Mouse (Mus musculus): Measurements from ENCODE around the gene Dusp12. TPM values are rescaled to one million over a fixed set of nuclear protein-coding genes. Genes with fewer than 3 reads are reported as not detected.

The Dusp12 gene
- polyA plus RNA-seq, 1 experiment from 2014 or later = 40.5 TPM

DNA sequence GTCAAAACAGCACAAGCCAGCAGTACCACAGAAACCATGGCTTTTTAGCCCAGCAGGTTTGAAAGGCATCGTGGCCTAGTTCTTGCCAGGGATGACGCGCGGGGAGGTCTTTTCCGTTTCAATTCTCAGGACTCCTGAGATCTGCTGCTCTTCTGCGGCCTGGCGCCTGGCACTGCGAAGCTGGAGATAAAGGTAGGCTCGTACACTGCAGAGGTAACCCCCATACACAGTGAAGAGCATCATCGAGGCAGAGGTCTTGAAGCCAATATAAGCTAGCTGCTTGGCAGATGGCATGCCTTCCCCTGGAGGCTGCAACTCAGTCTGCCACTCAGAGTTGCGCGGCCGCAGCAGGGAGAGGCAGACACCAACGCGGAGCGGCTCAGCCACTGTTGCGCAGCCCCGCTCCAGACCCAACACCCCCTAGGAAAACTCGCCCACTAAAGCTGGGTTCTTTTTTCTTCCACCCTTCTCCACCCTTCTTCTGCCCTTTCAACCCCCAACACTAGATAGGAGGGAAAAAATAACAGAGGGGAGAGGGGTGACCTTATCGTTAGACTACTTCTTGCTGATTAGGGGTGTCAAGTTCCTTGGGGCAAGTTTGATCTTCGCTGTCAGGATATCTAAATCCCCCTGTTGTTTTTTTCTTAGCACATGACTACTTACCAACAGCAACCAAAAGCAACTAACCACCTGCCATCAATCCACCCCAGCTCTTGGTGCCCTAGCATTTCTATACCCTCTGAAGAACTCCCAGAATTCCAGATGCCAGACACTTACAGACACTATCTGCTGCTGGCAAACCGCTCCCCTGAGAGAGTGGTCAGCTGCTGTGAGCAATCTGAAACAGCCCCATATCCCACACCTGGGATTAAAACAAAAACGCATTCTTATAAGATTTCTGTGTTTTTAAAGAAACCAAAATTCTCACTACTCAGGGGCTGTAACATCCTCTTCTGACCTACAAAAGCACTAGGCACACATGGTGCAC is 34.4 kb downstream of the Dusp12 start:
- Histone ChIP-seq H3K27me3 (ENCODE audit: insufficient read depth, low read length) (no peaks in the 10 kb centered on the region), H3K4me3 (ENCODE audit: low read length) (no peak overlapping the region), H3K36me3 (ENCODE audit: insufficient read depth, low read length) (peaks cover 12% of the 10 kb centered on the region; the same call in 1 of the 2 replicates), H3K27ac (ENCODE audit: low read length) (no peak overlapping the region), H3K9me3 (ENCODE audit: low read length) (no peaks in the 10 kb centered on the region), H3K4me2 (replicated peaks; ENCODE audit: low read depth, low read length) (no peak overlapping the region), H3K9ac (replicated peaks; ENCODE audit: low read length) (no peak overlapping the region), H3K4me1 (ENCODE audit: insufficient read depth, low read length) (no peaks in the 10 kb centered on the region)
- no peak for ATAC-seq (ENCODE audit: low FRiP score, low TSS enrichment)
- 87% methylated on average over 23 of the region's 23 CpGs for WGBS

DNA sequence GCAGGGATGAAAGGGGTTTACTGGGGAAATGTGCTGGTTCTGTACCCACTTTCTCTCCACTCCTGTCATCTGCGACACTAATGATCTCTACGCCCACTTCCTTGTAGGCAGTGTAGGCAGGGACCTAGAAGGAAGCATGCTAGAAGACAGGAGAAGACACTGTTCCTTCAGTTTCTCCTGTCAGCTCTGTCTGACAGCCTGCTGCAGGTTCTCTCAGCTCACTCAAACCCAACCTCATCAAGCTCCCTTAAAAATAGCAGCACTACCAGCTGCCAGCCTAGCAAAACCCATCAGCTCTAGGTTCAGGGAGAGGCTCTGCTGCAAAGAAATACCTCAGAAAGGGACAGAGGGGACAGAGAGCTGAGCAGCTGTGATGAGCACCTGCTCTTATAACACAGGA is 35.3 kb downstream of the Dusp12 start:
- Histone ChIP-seq H3K4me3 (ENCODE audit: low read length) (no peak overlapping the region), H3K27me3 (ENCODE audit: insufficient read depth, low read length) (no peaks in the 10 kb centered on the region), H3K4me1 (ENCODE audit: insufficient read depth, low read length) (no peaks in the 10 kb centered on the region), H3K27ac (ENCODE audit: low read length) (no peak overlapping the region), H3K36me3 (ENCODE audit: insufficient read depth, low read length) (peaks cover 12% of the 10 kb centered on the region; the same call in 1 of the 2 replicates), H3K4me2 (replicated peaks; ENCODE audit: low read depth, low read length) (no peak overlapping the region), H3K9ac (replicated peaks; ENCODE audit: low read length) (no peak overlapping the region), H3K9me3 (ENCODE audit: low read length) (no peaks in the 10 kb centered on the region)
- 92% methylated on average over 2 of the region's 2 CpGs for WGBS
- no peak for ATAC-seq (ENCODE audit: low FRiP score, low TSS enrichment)

DNA sequence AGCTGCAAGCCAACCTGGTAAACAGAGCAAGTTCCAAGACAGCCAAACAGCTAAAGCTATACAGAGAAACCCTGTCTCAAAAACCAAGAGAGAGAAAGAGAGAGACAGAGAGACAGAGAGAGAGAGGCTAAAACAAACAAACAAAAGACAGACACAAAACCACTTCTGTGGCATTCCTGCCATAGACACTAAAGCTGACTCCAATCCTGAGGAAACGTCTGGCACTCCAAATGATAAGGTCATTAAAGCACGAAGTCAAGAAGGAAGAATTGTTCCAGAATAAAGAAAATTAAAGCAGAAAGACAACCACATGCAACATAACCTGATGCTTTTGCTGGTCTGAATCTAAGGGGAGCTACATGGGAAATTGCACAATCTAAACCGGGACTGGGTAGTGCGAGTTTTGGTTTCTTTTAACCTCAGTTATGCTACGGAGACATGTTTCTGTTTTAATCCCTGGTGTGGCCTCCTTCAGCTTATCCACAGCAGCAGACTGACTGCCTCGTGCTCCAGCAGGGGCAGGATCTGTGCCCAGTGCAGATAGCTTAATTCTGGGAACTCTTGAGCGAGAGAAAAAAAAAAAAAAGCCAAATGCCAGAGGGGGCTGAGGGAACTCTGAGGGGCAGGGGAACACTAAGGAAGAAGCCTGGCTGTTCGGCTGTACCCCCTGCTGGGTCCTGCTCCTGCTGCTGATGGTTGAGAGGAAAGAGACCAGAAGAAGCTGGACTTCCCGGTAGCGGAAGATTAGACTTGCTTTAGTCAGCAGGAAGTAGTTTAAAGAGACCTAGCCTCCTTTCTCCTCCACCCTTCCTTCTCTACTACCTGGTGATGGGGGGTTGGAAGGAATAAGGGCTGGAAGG is 39.7 kb downstream of the Dusp12 start:
- Histone ChIP-seq H3K27me3 (ENCODE audit: insufficient read depth, low read length) (no peaks in the 10 kb centered on the region), H3K4me1 (ENCODE audit: insufficient read depth, low read length) (no peaks in the 10 kb centered on the region), H3K4me2 (replicated peaks; ENCODE audit: low read depth, low read length) (no peak overlapping the region), H3K9me3 (ENCODE audit: low read length) (no peaks in the 10 kb centered on the region), H3K27ac (ENCODE audit: low read length) (no peak overlapping the region), H3K9ac (replicated peaks; ENCODE audit: low read length) (no peak overlapping the region), H3K4me3 (ENCODE audit: low read length) (no peak overlapping the region), H3K36me3 (ENCODE audit: insufficient read depth, low read length) (peaks cover 8% of the 10 kb centered on the region; the same call in 1 of the 2 replicates)
- WGBS = 59% methylated on average over 10 of the region's 10 CpGs
- ATAC-seq (ENCODE audit: low FRiP score, low TSS enrichment) = no peak

DNA sequence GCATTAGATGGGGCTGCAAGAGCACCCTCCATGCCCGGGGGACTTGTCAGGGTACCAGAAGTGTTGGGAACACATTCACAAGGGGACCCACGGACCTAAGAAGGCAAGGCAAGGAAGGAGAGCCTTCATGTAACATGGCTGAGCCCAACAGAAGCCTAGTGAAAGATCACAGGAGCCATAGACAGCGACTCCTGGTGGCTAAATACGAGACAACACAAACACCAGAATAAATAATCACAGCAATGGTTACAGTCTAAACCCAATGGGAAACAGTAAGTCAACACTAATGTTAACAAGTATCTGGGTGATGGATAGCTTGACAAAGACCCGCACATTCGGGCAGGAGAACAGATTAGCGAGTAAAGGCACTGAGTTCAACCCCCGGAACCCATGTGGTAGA is 41.0 kb downstream of the Dusp12 start:
- 57% methylated on average over 8 of the region's 8 CpGs for WGBS
- ATAC-seq (ENCODE audit: low FRiP score, low TSS enrichment) = no peak
- H3K27ac ChIP-seq (ENCODE audit: low read length) = no peak overlapping the region
- peaks cover 8% of the 10 kb centered on the region; the same call in 1 of the 2 replicates for H3K36me3 ChIP-seq (ENCODE audit: insufficient read depth, low read length)
- H3K4me3 ChIP-seq (ENCODE audit: low read length) = no peak overlapping the region
- H3K4me2 ChIP-seq (replicated peaks; ENCODE audit: low read depth, low read length) = no peak overlapping the region
- no peak overlapping the region for H3K9ac ChIP-seq (replicated peaks; ENCODE audit: low read length)
- H3K4me1 ChIP-seq (ENCODE audit: insufficient read depth, low read length) = no peaks in the 10 kb centered on the region
- no peaks in the 10 kb centered on the region for H3K27me3 ChIP-seq (ENCODE audit: insufficient read depth, low read length)
- no peaks in the 10 kb centered on the region for H3K9me3 ChIP-seq (ENCODE audit: low read length)

DNA sequence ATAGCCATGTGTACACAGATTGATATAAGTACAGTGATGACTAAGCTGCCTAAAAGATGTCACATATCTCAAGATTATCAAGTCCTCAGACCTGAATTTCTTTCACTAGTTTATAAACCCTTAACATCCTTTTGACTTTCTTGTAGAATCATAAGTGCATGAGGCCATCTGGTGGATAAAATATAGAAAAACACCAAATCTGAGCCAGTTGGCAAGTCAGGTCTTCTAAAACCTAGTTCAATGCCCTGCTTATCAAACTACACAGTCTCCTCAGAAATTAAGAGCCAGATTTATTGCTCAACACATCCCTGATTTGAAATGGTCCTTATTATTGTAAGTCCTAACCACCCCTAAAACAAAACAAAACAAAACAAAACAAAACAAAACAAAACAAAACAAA is 45.7 kb downstream of the Dusp12 start:
- H3K4me1 ChIP-seq (ENCODE audit: insufficient read depth, low read length) = no peaks in the 10 kb centered on the region
- H3K36me3 ChIP-seq (ENCODE audit: insufficient read depth, low read length) = 0 out of 2 replicates have a peak, but pooled peaks cover 6% of the 10 kb centered on the region
- H3K4me2 ChIP-seq (replicated peaks; ENCODE audit: low read depth, low read length) = no peak overlapping the region
- no peak for ATAC-seq (ENCODE audit: low FRiP score, low TSS enrichment)
- H3K9me3 ChIP-seq (ENCODE audit: low read length) = no peaks in the 10 kb centered on the region
- H3K9ac ChIP-seq (replicated peaks; ENCODE audit: low read length) = no peak overlapping the region
- no peaks in the 10 kb centered on the region for H3K27me3 ChIP-seq (ENCODE audit: insufficient read depth, low read length)
- H3K4me3 ChIP-seq (ENCODE audit: low read length) = no peak overlapping the region
- H3K27ac ChIP-seq (ENCODE audit: low read length) = no peak overlapping the region

DNA sequence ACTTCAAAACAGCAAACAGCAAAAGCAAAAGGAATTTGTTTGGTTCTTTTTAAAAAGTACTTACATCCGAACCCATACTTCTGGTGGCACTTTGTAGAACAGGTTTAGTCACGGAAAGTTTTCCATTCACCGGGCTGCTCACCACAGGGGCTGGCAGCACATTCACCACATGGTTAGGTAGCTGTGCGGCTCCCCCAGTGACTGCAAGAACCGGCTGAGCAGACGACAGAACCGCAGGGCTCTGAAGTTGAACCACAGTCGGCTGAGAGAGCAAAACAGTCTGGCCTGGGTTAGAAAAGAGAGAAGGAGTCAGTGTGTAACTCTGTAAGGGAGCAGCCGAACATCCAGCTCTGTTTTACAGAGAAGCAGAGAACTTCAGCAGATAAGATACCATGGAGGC is 50.6 kb downstream of the Dusp12 start:
- no peak overlapping the region for H3K4me3 ChIP-seq (ENCODE audit: low read length)
- H3K4me1 ChIP-seq (ENCODE audit: insufficient read depth, low read length) = no peaks in the 10 kb centered on the region
- no peak for ATAC-seq (ENCODE audit: low FRiP score, low TSS enrichment)
- no peak overlapping the region for H3K4me2 ChIP-seq (replicated peaks; ENCODE audit: low read depth, low read length)
- H3K9me3 ChIP-seq (ENCODE audit: low read length) = no peaks in the 10 kb centered on the region
- no peak overlapping the region for H3K27ac ChIP-seq (ENCODE audit: low read length)
- no peak overlapping the region for H3K9ac ChIP-seq (replicated peaks; ENCODE audit: low read length)
- WGBS = 82% methylated on average over 9 of the region's 9 CpGs
- no peaks in the 10 kb centered on the region for H3K27me3 ChIP-seq (ENCODE audit: insufficient read depth, low read length)
- peaks cover 6% of the 10 kb centered on the region; the same call in 1 of the 2 replicates for H3K36me3 ChIP-seq (ENCODE audit: insufficient read depth, low read length)

DNA sequence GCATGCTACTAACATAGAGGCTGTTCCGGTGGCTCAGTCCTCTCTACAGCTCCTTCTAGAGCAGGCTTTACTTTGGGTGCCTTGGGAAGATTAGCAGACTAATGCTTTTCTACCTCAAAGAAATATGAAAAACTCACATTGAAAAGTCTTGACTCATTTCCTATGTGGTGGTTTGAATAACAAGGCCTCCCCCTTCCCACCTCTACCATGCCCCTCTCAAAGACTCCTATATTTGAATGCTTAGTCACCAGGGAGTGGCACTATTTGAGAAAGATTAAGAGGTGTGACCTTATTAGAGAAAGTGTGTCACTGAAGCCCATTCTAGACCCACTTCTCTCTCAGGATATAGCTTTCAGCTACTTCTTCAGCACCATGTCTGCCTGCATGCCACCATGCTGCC is 55.6 kb downstream of the Dusp12 start:
- ATAC-seq (ENCODE audit: low FRiP score, low TSS enrichment) = no peak
- no peaks in the 10 kb centered on the region for H3K4me1 ChIP-seq (ENCODE audit: insufficient read depth, low read length)

DNA sequence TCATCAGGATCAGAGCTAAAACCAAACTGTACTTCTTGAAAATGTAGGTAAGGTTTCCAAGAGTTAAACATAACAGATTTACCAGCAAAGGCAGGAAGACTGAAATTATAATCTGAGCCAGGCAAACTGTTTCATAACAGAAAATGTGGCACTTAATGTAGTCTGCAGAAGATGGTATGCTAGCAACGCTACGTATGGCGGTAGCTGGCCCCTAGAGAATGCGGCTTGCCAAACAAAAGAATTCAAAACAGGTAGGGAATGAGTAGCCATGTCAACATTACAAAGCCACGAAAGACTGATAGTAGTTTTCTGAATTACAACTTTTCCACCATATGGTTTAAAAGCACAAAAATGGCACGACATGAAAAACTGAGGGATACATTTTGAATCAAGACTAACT is 56.0 kb downstream of the Dusp12 start:
- no peak overlapping the region for H3K9ac ChIP-seq (replicated peaks; ENCODE audit: low read length)
- 91% methylated on average over 6 of the region's 6 CpGs for WGBS
- no peak for ATAC-seq (ENCODE audit: low FRiP score, low TSS enrichment)
- H3K4me3 ChIP-seq (ENCODE audit: low read length) = no peak overlapping the region
- H3K27me3 ChIP-seq (ENCODE audit: insufficient read depth, low read length) = no peaks in the 10 kb centered on the region
- no peaks in the 10 kb centered on the region for H3K4me1 ChIP-seq (ENCODE audit: insufficient read depth, low read length)
- no peaks in the 10 kb centered on the region for H3K9me3 ChIP-seq (ENCODE audit: low read length)
- H3K36me3 ChIP-seq (ENCODE audit: insufficient read depth, low read length) = peaks cover 4% of the 10 kb centered on the region; the same call in 1 of the 2 replicates
- no peak overlapping the region for H3K27ac ChIP-seq (ENCODE audit: low read length)
- H3K4me2 ChIP-seq (replicated peaks; ENCODE audit: low read depth, low read length) = no peak overlapping the region

More for the DNA sequence above, 55.6 kb downstream of the Dusp12 start:
- no peaks in the 10 kb centered on the region for H3K27me3 ChIP-seq (ENCODE audit: insufficient read depth, low read length)
- H3K4me3 ChIP-seq (ENCODE audit: low read length) = no peak overlapping the region
- H3K9me3 ChIP-seq (ENCODE audit: low read length) = no peaks in the 10 kb centered on the region
- H3K27ac ChIP-seq (ENCODE audit: low read length) = no peak overlapping the region
- peaks cover 4% of the 10 kb centered on the region; the same call in 1 of the 2 replicates for H3K36me3 ChIP-seq (ENCODE audit: insufficient read depth, low read length)
- H3K9ac ChIP-seq (replicated peaks; ENCODE audit: low read length) = no peak overlapping the region
- WGBS = 96% methylated on average over 1 of the region's 1 CpGs
- no peak overlapping the region for H3K4me2 ChIP-seq (replicated peaks; ENCODE audit: low read depth, low read length)

All from kidney, embryonic 16.5 days (tissue).